ENCODE assay signal across 26 mouse cellular contexts in genomic region chr9:56627295-56627694, GRCm38 (mm10).
"Had no signal": no experiment of that assay in that cellular context is flagged by ENCODE, and none has a peak within 500 bp of the region (broad histone marks: within the 10 kb centered on the region; RNA-seq: fewer than 3 reads in every experiment).

No protein-coding gene starts in this region.

- H3K27ac ChIP-seq: gastrocnemius, adult 2 months; heart, embryonic 10.5 days; hindbrain, embryonic 14.5 days; intestine, embryonic 15.5 days; limb, embryonic 10.5 days; limb, embryonic 12.5 days; liver, embryonic 13.5 days; liver, embryonic 15.5 days had no signal

- H3K36me3 ChIP-seq: heart, embryonic 10.5 days; heart, embryonic 12.5 days; intestine, embryonic 15.5 days; limb, embryonic 10.5 days; limb, embryonic 12.5 days; liver, embryonic 13.5 days; liver, embryonic 15.5 days had no signal

- H3K4me2 ChIP-seq: heart, embryonic 12.5 days; hindbrain, embryonic 14.5 days; intestine, embryonic 15.5 days; limb, embryonic 12.5 days; liver, embryonic 11.5 days; liver, embryonic 13.5 days; liver, embryonic 15.5 days had no signal

- H3K9ac ChIP-seq: heart, embryonic 12.5 days; hindbrain, embryonic 14.5 days; intestine, embryonic 15.5 days; limb, embryonic 12.5 days; liver, embryonic 13.5 days; liver, embryonic 15.5 days; liver, postnatal 0 days had no signal

- DNase-seq: gastrocnemius, adult 2 months; gastrocnemius, postnatal 10 days; gastrocnemius, postnatal 25 days; heart, adult 18-20 months; heart, postnatal 10 days; heart, postnatal 4 days; kidney, adult 18-20 months; kidney, adult 8-10 months; kidney, postnatal 10 days; kidney, postnatal 25 days; kidney, postnatal 4 days; layer of hippocampus, adult 9-11 months; liver; liver, embryonic 13.5 days; liver, postnatal 0 days had no signal

- H3K9me3 ChIP-seq: heart, embryonic 10.5 days; heart, embryonic 12.5 days; intestine, embryonic 15.5 days; limb, embryonic 10.5 days; limb, embryonic 12.5 days; liver, embryonic 13.5 days; liver, embryonic 15.5 days had no signal

- H3K4me3 ChIP-seq: gastrocnemius, adult 2 months; heart, embryonic 10.5 days; heart, embryonic 12.5 days; intestine, embryonic 15.5 days; limb, embryonic 10.5 days; limb, embryonic 12.5 days; liver, embryonic 13.5 days; liver, embryonic 15.5 days had no signal

- ATAC-seq: hindbrain, embryonic 16.5 days; inflammation-experienced regulatory T-cells, adult 6 months; intestine, embryonic 15.5 days; intestine, postnatal 0 days; liver, postnatal 0 days had no signal

- H3K4me1 ChIP-seq: liver, embryonic 13.5 days; liver, embryonic 15.5 days had no signal
